Mouse (Mus musculus) myocyte (in vitro differentiated cells): ENCODE results near the gene Zbtb22.

Experiments
- CEBPB ChIP-seq: IDR thresholded peaks from 2 replicates; pipeline ENCODE4 v1.6.1; 2011; ENCODE audit warnings: mild to moderate bottlenecking, moderate library complexity; ENCODE audit not compliant: poor library complexity, insufficient read depth, severe bottlenecking
- MAX ChIP-seq: IDR thresholded peaks from one replicate; pipeline ENCODE4 v1.6.1; 2011; ENCODE audit warnings: low read depth, mild to moderate bottlenecking, control low read depth
- MYOD1 ChIP-seq, 3 experiments: IDR thresholded peaks; one replicate each; pipeline ENCODE4 v1.6.1; 2011; ENCODE audit warnings: control low read depth in 2 of 3, low read depth in 2 of 3, mild to moderate bottlenecking in 2 of 3, moderate library complexity in 1 of 3; ENCODE audit not compliant: insufficient read length in 2 of 3, control insufficient read depth in 1 of 3
- MYOG ChIP-seq, 3 experiments: IDR thresholded peaks; one replicate each; pipeline ENCODE4 v1.6.1; 2011; ENCODE audit warnings: control low read depth in 2 of 3, low read depth in 2 of 3, mild to moderate bottlenecking in 2 of 3; ENCODE audit not compliant: insufficient read length in 2 of 3, control insufficient read depth in 1 of 3, insufficient read depth in 1 of 3
- POLR2A ChIP-seq: IDR thresholded peaks from one replicate; pipeline ENCODE4 v1.6.1; 2011; ENCODE audit warnings: low read depth, mild to moderate bottlenecking, control low read depth, moderate library complexity; ENCODE audit not compliant: insufficient read length
- POLR2AphosphoS2 ChIP-seq: IDR thresholded peaks from one replicate; pipeline ENCODE4 v1.6.1; 2011; ENCODE audit warnings: low read depth, control low read depth; ENCODE audit not compliant: insufficient read length
- SRF ChIP-seq: IDR thresholded peaks from one replicate; pipeline ENCODE4 v1.6.1; 2011; ENCODE audit warnings: low read depth; ENCODE audit not compliant: control insufficient read depth, insufficient read length

DNA sequence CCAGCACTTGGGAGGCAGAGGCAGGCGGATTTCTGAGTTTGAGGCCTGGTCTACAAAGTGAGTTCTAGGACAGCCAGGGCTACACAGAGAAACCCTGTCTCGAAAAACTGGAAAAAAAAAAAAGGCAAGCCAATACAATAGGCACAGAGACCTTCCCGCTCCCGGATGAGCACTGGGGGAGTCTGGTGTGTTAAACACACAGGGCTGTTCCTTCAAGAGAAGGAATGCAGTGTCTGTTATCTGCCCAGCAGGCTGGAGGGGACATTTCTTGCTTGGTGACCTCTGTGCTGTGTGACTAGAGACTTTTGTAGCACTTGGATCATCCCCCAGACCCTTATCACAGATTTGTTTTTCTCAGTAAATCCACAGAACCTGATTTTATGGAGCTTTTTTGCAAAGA, 14.1 kb upstream of the Zbtb22 start:
- no peak for TF ChIP-seq POLR2A
- TF ChIP-seq CEBPB = no peak
- TF ChIP-seq POLR2AphosphoS2 = no peak
- no peak for TF ChIP-seq MAX
- TF ChIP-seq MYOD1 (IDR thresholded peaks at IDR 0.05; ENCODE audit: control insufficient read depth in 1 of 3, insufficient read length in 2 of 3, low read depth in 2 of 3) = no peak
- TF ChIP-seq MYOG (IDR thresholded peaks at IDR 0.05; ENCODE audit: control insufficient read depth in 1 of 3, insufficient read depth in 1 of 3, insufficient read length in 2 of 3, low read depth in 2 of 3) = no peak
- no peak for TF ChIP-seq SRF
